Mouse (Mus musculus) liver, embryonic 13.5 days (tissue): ENCODE data around the gene Cd6. TPM values are rescaled to one million over a fixed set of nuclear protein-coding genes. Genes with fewer than 3 reads are reported as not detected.

Experiments
- ATAC-seq: fragments of 200-750 bp; cut with Nextera tagmentation; 2 replicates; pipeline ENCODE4 v1.8.0; 2017; ENCODE audit warnings: low read depth, mild to moderate bottlenecking, moderate number of reproducible peaks, moderate library complexity
- DNase-seq: peaks from one replicate; pipeline ENCODE4 v3.0.0; 2022
- H3K27ac ChIP-seq: fragments of 300-500 bp; sonication (generic); 2 replicates; pipeline ENCODE4 v1.5.1; 2015; ENCODE audit warnings: moderate library complexity, mild to moderate bottlenecking, inconsistent platforms
- H3K27me3 ChIP-seq: fragments of 300-500 bp; sonication (generic); 2 replicates; pipeline ENCODE4 v1.6.1; 2015; ENCODE audit warnings: mild to moderate bottlenecking, inconsistent platforms
- H3K36me3 ChIP-seq: fragments of 300-500 bp; sonication (generic); 2 replicates; pipeline ENCODE4 v1.6.1; 2015; ENCODE audit warnings: mild to moderate bottlenecking, inconsistent platforms
- H3K4me1 ChIP-seq: fragments of 300-500 bp; sonication (generic); replicated peaks from 2 replicates; pipeline ENCODE4 v1.6.1; 2015; ENCODE audit warnings: inconsistent platforms
- H3K4me2 ChIP-seq: fragments of 300-500 bp; sonication (generic); 2 replicates; pipeline ENCODE4 v1.6.1; 2015; ENCODE audit warnings: inconsistent platforms, mild to moderate bottlenecking, moderate library complexity
- H3K4me3 ChIP-seq: fragments of 300-500 bp; sonication (generic); replicated peaks from 2 replicates; pipeline ENCODE4 v1.5.1; 2015; ENCODE audit warnings: mild to moderate bottlenecking, inconsistent platforms
- H3K9ac ChIP-seq: fragments of 300-500 bp; sonication (generic); 2 replicates; pipeline ENCODE4 v1.6.1; 2015; ENCODE audit warnings: mild to moderate bottlenecking, inconsistent platforms
- H3K9me3 ChIP-seq: fragments of 300-500 bp; sonication (generic); replicated peaks from 2 replicates; pipeline ENCODE4 v1.6.1; 2016; ENCODE audit warnings: inconsistent platforms
- WGBS: fragments of 180-500 bp; shearing (Covaris S2); methylation state at CpG from one replicate; pipeline ENCODE4 v1.1.7; 2015; ENCODE audit not compliant: insufficient replicate concordance; 5-methylcytosine and 5-hydroxymethylcytosine counted together
- polyA plus RNA-seq: library from polyadenylated mRNA; unstranded; fragments of >200 nt; fragmentation: Nextera tagmentation; extraction: Ambion mirVana; gene quantifications from 2 replicates; pipeline ENCODE4 v1.2.1, GENCODE M21; 2015

Gene Cd6
- polyA plus RNA-seq, 1 experiment from 2014 or later: 0.03 TPM

- H3K27me3 ChIP-seq: no peaks in the 10 kb centered on the region
- H3K4me2 ChIP-seq: no peak overlapping the region
- H3K4me1 ChIP-seq: no peaks in the 10 kb centered on the region
- no peak for ATAC-seq
- H3K9ac ChIP-seq: no peak overlapping the region
- H3K36me3 ChIP-seq: no peaks in the 10 kb centered on the region
- 47% methylated on average over 6 of the region's 6 CpGs for WGBS
- no peaks in the 10 kb centered on the region for H3K9me3 ChIP-seq
- H3K4me3 ChIP-seq: no peak overlapping the region
- no peak overlapping the region for H3K27ac ChIP-seq
- no peak for DNase-seq
Observed at GRCm38 (mm10) chr19:10758708-10759107, 71.2 kb downstream of the Cd6 start.

- Histone ChIP-seq H3K27ac (no peak overlapping the region), H3K9me3 (no peaks in the 10 kb centered on the region), H3K4me1 (no peaks in the 10 kb centered on the region), H3K4me2 (no peak overlapping the region), H3K36me3 (no peaks in the 10 kb centered on the region), H3K4me3 (no peak overlapping the region), H3K27me3 (no peaks in the 10 kb centered on the region), H3K9ac (no peak overlapping the region)
- 57% methylated on average over 2 of the region's 2 CpGs for WGBS
- DNase-seq: no peak
- no peak for ATAC-seq
Observed at GRCm38 (mm10) chr19:10757526-10757925, 72.3 kb downstream of the Cd6 start.

- no peaks in the 10 kb centered on the region for H3K4me1 ChIP-seq
- no peak for ATAC-seq
- no peak overlapping the region for H3K4me2 ChIP-seq
- no peak for DNase-seq
- H3K27ac ChIP-seq: no peak overlapping the region
- H3K27me3 ChIP-seq: no peaks in the 10 kb centered on the region
- H3K4me3 ChIP-seq: no peak overlapping the region
- H3K36me3 ChIP-seq: no peaks in the 10 kb centered on the region
- H3K9ac ChIP-seq: no peak overlapping the region
- no peaks in the 10 kb centered on the region for H3K9me3 ChIP-seq
Observed at GRCm38 (mm10) chr19:10757125-10757524, 72.7 kb downstream of the Cd6 start.

- WGBS: 88% methylated on average over 5 of the region's 5 CpGs
- H3K4me3 ChIP-seq: no peak overlapping the region
- no peaks in the 10 kb centered on the region for H3K36me3 ChIP-seq
- ATAC-seq: no peak
- no peaks in the 10 kb centered on the region for H3K4me1 ChIP-seq
- H3K27ac ChIP-seq: no peak overlapping the region
- H3K27me3 ChIP-seq: no peaks in the 10 kb centered on the region
- H3K9ac ChIP-seq: no peak overlapping the region
- no peak for DNase-seq
- no peaks in the 10 kb centered on the region for H3K9me3 ChIP-seq
- H3K4me2 ChIP-seq: no peak overlapping the region
Observed at GRCm38 (mm10) chr19:10752646-10753045, 77.2 kb downstream of the Cd6 start.

- no peak overlapping the region for H3K9ac ChIP-seq
- H3K4me3 ChIP-seq: no peak overlapping the region
- H3K27ac ChIP-seq: no peak overlapping the region
- no peak overlapping the region for H3K4me2 ChIP-seq
- ATAC-seq: no peak
- no peaks in the 10 kb centered on the region for H3K36me3 ChIP-seq
- no peaks in the 10 kb centered on the region for H3K27me3 ChIP-seq
- H3K9me3 ChIP-seq: no peaks in the 10 kb centered on the region
- no peak for DNase-seq
- H3K4me1 ChIP-seq: no peaks in the 10 kb centered on the region
- WGBS: 70% methylated on average over 6 of the region's 6 CpGs
Observed at GRCm38 (mm10) chr19:10752106-10752505, 77.8 kb downstream of the Cd6 start.

- Histone ChIP-seq H3K9me3 (no peaks in the 10 kb centered on the region), H3K9ac (no peak overlapping the region), H3K27ac (no peak overlapping the region), H3K4me3 (no peak overlapping the region), H3K27me3 (no peaks in the 10 kb centered on the region), H3K4me2 (no peak overlapping the region), H3K36me3 (no peaks in the 10 kb centered on the region), H3K4me1 (no peaks in the 10 kb centered on the region)
- ATAC-seq (no peak), DNase-seq (no peak)
- WGBS: 74% methylated on average over 1 of the region's 1 CpGs
Observed at GRCm38 (mm10) chr19:10751607-10752006, 78.3 kb downstream of the Cd6 start.

- WGBS: 57% methylated on average over 6 of the region's 6 CpGs
- ATAC-seq: no peak
Observed at GRCm38 (mm10) chr19:10750161-10750560, 79.7 kb downstream of the Cd6 start.

GRCm38 (mm10) chr19:10749295-10749694 is 80.6 kb downstream of the Cd6 start:
- Histone ChIP-seq H3K27me3 (no peaks in the 10 kb centered on the region), H3K4me3 (no peak overlapping the region), H3K4me1 (no peaks in the 10 kb centered on the region), H3K27ac (no peak overlapping the region), H3K9me3 (no peaks in the 10 kb centered on the region), H3K9ac (no peak overlapping the region), H3K36me3 (no peaks in the 10 kb centered on the region), H3K4me2 (no peak overlapping the region)
- DNase-seq (no peak), ATAC-seq (no peak)
- WGBS: 72% methylated on average over 6 of the region's 6 CpGs

More at GRCm38 (mm10) chr19:10750161-10750560, 79.7 kb downstream of the Cd6 start:
- no peak overlapping the region for H3K4me3 ChIP-seq
- no peak overlapping the region for H3K9ac ChIP-seq
- no peak for DNase-seq
- H3K27ac ChIP-seq: no peak overlapping the region
- no peaks in the 10 kb centered on the region for H3K27me3 ChIP-seq
- no peak overlapping the region for H3K4me2 ChIP-seq
- H3K9me3 ChIP-seq: no peaks in the 10 kb centered on the region
- H3K36me3 ChIP-seq: no peaks in the 10 kb centered on the region
- no peaks in the 10 kb centered on the region for H3K4me1 ChIP-seq

- H3K36me3 ChIP-seq: no peaks in the 10 kb centered on the region
- ATAC-seq: no peak
- no peaks in the 10 kb centered on the region for H3K27me3 ChIP-seq
- no peaks in the 10 kb centered on the region for H3K4me1 ChIP-seq
- no peaks in the 10 kb centered on the region for H3K9me3 ChIP-seq
- H3K4me2 ChIP-seq: no peak overlapping the region
- H3K4me3 ChIP-seq: no peak overlapping the region
- 61% methylated on average over 11 of the region's 11 CpGs for WGBS
- no peak for DNase-seq
- no peak overlapping the region for H3K27ac ChIP-seq
- H3K9ac ChIP-seq: no peak overlapping the region
Observed at GRCm38 (mm10) chr19:10748401-10749102, 81.3 kb downstream of the Cd6 start.

GRCm38 (mm10) chr19:10747718-10748117 is 82.1 kb downstream of the Cd6 start:
- WGBS: 64% methylated on average over 6 of the region's 6 CpGs
- no peaks in the 10 kb centered on the region for H3K9me3 ChIP-seq
- H3K4me3 ChIP-seq: no peak overlapping the region
- H3K9ac ChIP-seq: no peak overlapping the region
- ATAC-seq (no peak), DNase-seq (no peak)
- H3K4me1 ChIP-seq: no peaks in the 10 kb centered on the region
- no peaks in the 10 kb centered on the region for H3K36me3 ChIP-seq
- no peaks in the 10 kb centered on the region for H3K27me3 ChIP-seq
- H3K4me2 ChIP-seq: no peak overlapping the region
- no peak overlapping the region for H3K27ac ChIP-seq

GRCm38 (mm10) chr19:10747182-10747581 is 82.7 kb downstream of the Cd6 start:
- DNase-seq (no peak), ATAC-seq (no peak)
- H3K9me3 ChIP-seq: no peaks in the 10 kb centered on the region
- H3K27me3 ChIP-seq: no peaks in the 10 kb centered on the region
- no peaks in the 10 kb centered on the region for H3K4me1 ChIP-seq
- H3K36me3 ChIP-seq: no peaks in the 10 kb centered on the region
- no peak overlapping the region for H3K27ac ChIP-seq
- H3K4me3 ChIP-seq: no peak overlapping the region
- H3K4me2 ChIP-seq: no peak overlapping the region
- 72% methylated on average over 7 of the region's 7 CpGs for WGBS
- H3K9ac ChIP-seq: no peak overlapping the region

GRCm38 (mm10) chr19:10742565-10742964 is 87.3 kb downstream of the Cd6 start:
- H3K9me3 ChIP-seq: no peaks in the 10 kb centered on the region
- no peak overlapping the region for H3K4me2 ChIP-seq
- H3K9ac ChIP-seq: no peak overlapping the region
- 40% methylated on average over 3 of the region's 3 CpGs for WGBS
- DNase-seq (no peak), ATAC-seq (no peak)
- H3K27me3 ChIP-seq: no peaks in the 10 kb centered on the region
- no peak overlapping the region for H3K4me3 ChIP-seq
- H3K36me3 ChIP-seq: no peaks in the 10 kb centered on the region
- H3K27ac ChIP-seq: no peak overlapping the region
- 0 out of 2 replicates have a peak, but pooled peaks cover 3% of the 10 kb centered on the region for H3K4me1 ChIP-seq
